Mouse (Mus musculus) CH12.LX (cell line): ENCODE measurements around the gene Il27ra.

ENCODE experiments used
- CTCF ChIP-seq, 2 experiments: IDR thresholded peaks in 1 of 2; conservative IDR thresholded peaks in 1 of 2; 2 replicates each; pipeline ENCODE4 v1.5.1; 2011 to 2012; ENCODE audit warnings: low read depth in 2 of 2, low read length in 2 of 2, improper control_type of control experiment in 1 of 2, inconsistent platforms in 1 of 2, mild to moderate bottlenecking in 1 of 2, moderate library complexity in 1 of 2
- E2F4 ChIP-seq: IDR thresholded peaks from 2 replicates; pipeline ENCODE4 v1.6.1; 2011; ENCODE audit warnings: low read depth, low read length, improper control_type of control experiment; ENCODE audit not compliant: insufficient replicate concordance
- EP300 ChIP-seq: IDR thresholded peaks from 2 replicates; pipeline ENCODE4 v1.6.1; 2011; ENCODE audit warnings: low read length, improper control_type of control experiment
- GABPA ChIP-seq: IDR thresholded peaks from 2 replicates; pipeline ENCODE4 v1.6.1; 2012; ENCODE audit warnings: low read depth, low read length, improper control_type of control experiment, inconsistent platforms; ENCODE audit not compliant: insufficient replicate concordance
- IRF4 ChIP-seq: IDR thresholded peaks from 2 replicates; pipeline ENCODE4 v1.6.1; 2014; ENCODE audit warnings: low read depth, mild to moderate bottlenecking, inconsistent platforms, low read length, improper control_type of control experiment
- JUN ChIP-seq: IDR thresholded peaks from 2 replicates; pipeline ENCODE4 v1.6.1; 2011; ENCODE audit warnings: low read depth, mild to moderate bottlenecking, low read length, improper control_type of control experiment, moderate library complexity; ENCODE audit not compliant: insufficient read depth
- KAT2A ChIP-seq: IDR thresholded peaks from 2 replicates; pipeline ENCODE4 v1.6.1; 2012; ENCODE audit warnings: low read length, improper control_type of control experiment, inconsistent platforms; ENCODE audit not compliant: insufficient replicate concordance
- MAFK ChIP-seq: IDR thresholded peaks from 2 replicates; pipeline ENCODE4 v1.6.1; 2011; ENCODE audit warnings: low read length, improper control_type of control experiment; ENCODE audit not compliant: insufficient replicate concordance
- MAX ChIP-seq: IDR thresholded peaks from 2 replicates; pipeline ENCODE4 v1.6.1; 2011; ENCODE audit warnings: low read length, improper control_type of control experiment
- POLR2A ChIP-seq: IDR thresholded peaks from 2 replicates; pipeline ENCODE4 v1.6.1; 2011; ENCODE audit warnings: low read depth, mild to moderate bottlenecking, improper control_type of control experiment, low read length
- POLR2AphosphoS2 ChIP-seq: IDR thresholded peaks from 2 replicates; pipeline ENCODE4 v1.6.1; 2011; ENCODE audit warnings: low read depth, low read length, improper control_type of control experiment
- SMC3 ChIP-seq: IDR thresholded peaks from 2 replicates; pipeline ENCODE4 v1.6.1; 2011; ENCODE audit warnings: low read depth, low read length, improper control_type of control experiment
- USF2 ChIP-seq: conservative IDR thresholded peaks from 2 replicates; pipeline ENCODE4 v1.6.1; 2011; ENCODE audit warnings: low read depth, low read length, improper control_type of control experiment

DNA sequence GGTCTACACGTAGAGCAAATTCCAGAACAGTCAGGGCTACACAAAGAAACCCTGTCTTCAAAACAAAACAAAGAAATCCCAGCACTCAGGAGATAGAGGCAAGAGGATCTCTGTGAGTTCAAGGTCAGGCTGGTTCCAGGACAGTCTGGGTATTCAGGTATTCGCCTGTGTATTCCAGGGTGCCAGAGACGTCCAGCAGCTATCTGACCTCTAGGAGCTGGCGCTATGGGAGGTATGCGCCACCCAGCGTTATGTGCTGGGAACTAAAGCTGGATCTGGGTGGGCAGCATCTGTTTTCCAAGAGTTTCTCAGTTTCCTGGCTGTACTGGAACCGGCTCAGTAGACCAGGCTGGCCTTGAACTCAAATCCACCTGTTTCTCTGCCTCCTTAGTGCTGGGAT, 34.0 kb downstream of the Il27ra start:
- TF ChIP-seq POLR2A = no peak
- TF ChIP-seq EP300 = no peak
- no peak for TF ChIP-seq SMC3
- TF ChIP-seq CTCF (conservative IDR thresholded peaks at IDR 0.05 in 1 of 2, IDR thresholded peaks at IDR 0.05 in 1 of 2; ENCODE audit: low read depth in 2 of 2, low read length in 2 of 2) = no peak
- TF ChIP-seq GABPA = no peak
- no peak for TF ChIP-seq POLR2AphosphoS2
- no peak for TF ChIP-seq E2F4
- TF ChIP-seq MAFK = no peak
- no peak for TF ChIP-seq MAX
- no peak for TF ChIP-seq JUN
- TF ChIP-seq KAT2A = no peak
- TF ChIP-seq IRF4 = no peak
- TF ChIP-seq USF2 = no peak
